Mouse (Mus musculus): ENCODE measurements at regions not wholly inside any gene's neighbourhood (a gene's known extent, or its start where the extent isn't known, plus 50 kb on each side); places are given as distances from the start of the nearest gene placed in this dataset.
A peak's percentile ranks its signal among the peaks of the same experiment; 100 is the strongest.

- Histone ChIP-seq H3K27me3 (ENCODE audit: control insufficient read depth, insufficient read depth, low read length) (no peaks in the 10 kb centered on the region; the same call in 1 of the 2 replicates), H3K4me1 (ENCODE audit: control insufficient read depth, insufficient read depth, low read length) (no peaks in the 10 kb centered on the region), H3K4me3 (no peak overlapping the region), H3K36me3 (ENCODE audit: control insufficient read depth, insufficient read depth, low read length) (no peaks in the 10 kb centered on the region), H3K79me2 (replicated peaks; ENCODE audit: control insufficient read depth, insufficient read depth, low read length) (no peaks in the 10 kb centered on the region; the same call in 1 of the 2 replicates), H3K27ac (no peak overlapping the region), H3K9ac (ENCODE audit: low read depth, low read length) (no peak overlapping the region)
- intact Hi-C loops (cut with DNase I), result no loop called here
- 67% methylated on average over 3 of the region's 3 CpGs for WGBS
- DNase-seq, result no peak
- no peak for TF ChIP-seq CTCF (IDR thresholded peaks at IDR 0.05)
- TF ChIP-seq EP300 (IDR thresholded peaks at IDR 0.05; ENCODE audit: insufficient read depth, low read depth, low read length), result no peak
Observed at GRCm38 (mm10) chr2:106424974-106425373, 268.1 kb upstream of the Mpped2 start.

- 80% methylated on average over 4 of the region's 4 CpGs for WGBS
- TF ChIP-seq EP300 (IDR thresholded peaks at IDR 0.05; ENCODE audit: insufficient read depth, low read depth, low read length), result no peak
Observed at GRCm38 (mm10) chr2:106425451-106425881, 267.6 kb upstream of the Mpped2 start.

GRCm38 (mm10) chr2:106426010-106426409 lies 267.1 kb upstream of the Mpped2 start:
- no peak overlapping the region for H3K9ac ChIP-seq (ENCODE audit: low read depth, low read length)
- TF ChIP-seq POLR2A (IDR thresholded peaks at IDR 0.05; ENCODE audit: insufficient read depth, low read depth, low read length) (no peak), EP300 (IDR thresholded peaks at IDR 0.05; ENCODE audit: insufficient read depth, low read depth, low read length) (no peak), CTCF (IDR thresholded peaks at IDR 0.05) (no peak)
- no peak overlapping the region for H3K4me3 ChIP-seq
- 81% methylated on average over 1 of the region's 1 CpGs for WGBS
- no peaks in the 10 kb centered on the region; the same call in 1 of the 2 replicates for H3K27me3 ChIP-seq (ENCODE audit: control insufficient read depth, insufficient read depth, low read length)
- intact Hi-C loops (cut with DNase I), result no loop called here
- H3K4me1 ChIP-seq (ENCODE audit: control insufficient read depth, insufficient read depth, low read length), result no peaks in the 10 kb centered on the region
- no peaks in the 10 kb centered on the region for H3K36me3 ChIP-seq (ENCODE audit: control insufficient read depth, insufficient read depth, low read length)
- no peaks in the 10 kb centered on the region; the same call in 1 of the 2 replicates for H3K79me2 ChIP-seq (replicated peaks; ENCODE audit: control insufficient read depth, insufficient read depth, low read length)
- DNase-seq, result no peak
- no peak overlapping the region for H3K27ac ChIP-seq

More at GRCm38 (mm10) chr2:106425451-106425881, 267.6 kb upstream of the Mpped2 start:
- Histone ChIP-seq H3K4me3 (no peak overlapping the region), H3K27ac (no peak overlapping the region), H3K27me3 (ENCODE audit: control insufficient read depth, insufficient read depth, low read length) (no peaks in the 10 kb centered on the region; the same call in 1 of the 2 replicates), H3K9ac (ENCODE audit: low read depth, low read length) (no peak overlapping the region), H3K79me2 (replicated peaks; ENCODE audit: control insufficient read depth, insufficient read depth, low read length) (no peaks in the 10 kb centered on the region; the same call in 1 of the 2 replicates), H3K36me3 (ENCODE audit: control insufficient read depth, insufficient read depth, low read length) (no peaks in the 10 kb centered on the region), H3K4me1 (ENCODE audit: control insufficient read depth, insufficient read depth, low read length) (no peaks in the 10 kb centered on the region)
- intact Hi-C loops (cut with DNase I), result no loop called here
- no peak for DNase-seq

DNA sequence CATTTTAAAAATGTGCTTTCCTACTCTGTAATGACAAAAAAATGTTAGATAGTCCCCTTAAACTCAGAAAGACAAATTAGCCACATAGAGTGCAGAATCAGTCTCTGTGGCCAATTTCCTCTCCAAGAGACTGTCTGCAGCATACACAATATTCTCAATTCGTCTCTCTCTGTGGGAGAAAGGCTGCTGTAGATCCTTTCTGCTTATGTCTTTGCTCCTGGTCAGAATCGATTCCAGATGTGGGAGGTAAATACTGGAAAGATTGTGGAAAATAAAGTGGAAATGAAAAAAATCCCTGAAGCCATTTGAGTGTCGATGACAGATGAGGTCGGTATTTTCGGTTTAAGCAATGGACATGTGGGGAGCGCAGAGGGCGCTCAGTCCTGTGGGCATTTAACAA lies 265.8 kb upstream of the Mpped2 start:
- DNase-seq, result no peak
- Histone ChIP-seq H3K27me3 (ENCODE audit: control insufficient read depth, insufficient read depth, low read length) (no peaks in the 10 kb centered on the region; the same call in 1 of the 2 replicates), H3K4me3 (no peak overlapping the region), H3K4me1 (ENCODE audit: control insufficient read depth, insufficient read depth, low read length) (no peaks in the 10 kb centered on the region), H3K9ac (ENCODE audit: low read depth, low read length) (no peak overlapping the region), H3K27ac (no peak overlapping the region), H3K79me2 (replicated peaks; ENCODE audit: control insufficient read depth, insufficient read depth, low read length) (no peaks in the 10 kb centered on the region; the same call in 1 of the 2 replicates), H3K36me3 (ENCODE audit: control insufficient read depth, insufficient read depth, low read length) (no peaks in the 10 kb centered on the region)
- intact Hi-C loops (cut with DNase I), result no loop called here
- WGBS, result 78% methylated on average over 7 of the region's 7 CpGs
- TF ChIP-seq EP300 (IDR thresholded peaks at IDR 0.05; ENCODE audit: insufficient read depth, low read depth, low read length) (no peak), CTCF (IDR thresholded peaks at IDR 0.05) (no peak), POLR2A (IDR thresholded peaks at IDR 0.05; ENCODE audit: insufficient read depth, low read depth, low read length) (no peak)

GRCm38 (mm10) chr2:106428909-106429308 lies 264.2 kb upstream of the Mpped2 start:
- Histone ChIP-seq H3K4me1 (ENCODE audit: control insufficient read depth, insufficient read depth, low read length) (no peaks in the 10 kb centered on the region), H3K36me3 (ENCODE audit: control insufficient read depth, insufficient read depth, low read length) (no peaks in the 10 kb centered on the region), H3K9ac (ENCODE audit: low read depth, low read length) (no peak overlapping the region), H3K27me3 (ENCODE audit: control insufficient read depth, insufficient read depth, low read length) (no peaks in the 10 kb centered on the region; the same call in 1 of the 2 replicates), H3K4me3 (no peak overlapping the region), H3K27ac (no peak overlapping the region), H3K79me2 (replicated peaks; ENCODE audit: control insufficient read depth, insufficient read depth, low read length) (no peaks in the 10 kb centered on the region; the same call in 1 of the 2 replicates)
- 45% methylated on average over 11 of the region's 11 CpGs for WGBS
- no peak for TF ChIP-seq EP300 (IDR thresholded peaks at IDR 0.05; ENCODE audit: insufficient read depth, low read depth, low read length)
- TF ChIP-seq CTCF (IDR thresholded peaks at IDR 0.05), result no peak
- TF ChIP-seq POLR2A (IDR thresholded peaks at IDR 0.05; ENCODE audit: insufficient read depth, low read depth, low read length), result no peak
- DNase-seq, result no peak
- intact Hi-C loops (cut with DNase I), result no loop called here

GRCm38 (mm10) chr2:106431141-106431540 lies 261.9 kb upstream of the Mpped2 start:
- DNase-seq, result peak; percentile 20 to 41
- Histone ChIP-seq H3K79me2 (replicated peaks; ENCODE audit: control insufficient read depth, insufficient read depth, low read length) (no peaks in the 10 kb centered on the region; the same call in 1 of the 2 replicates), H3K27me3 (ENCODE audit: control insufficient read depth, insufficient read depth, low read length) (no peaks in the 10 kb centered on the region; the same call in 1 of the 2 replicates), H3K4me1 (ENCODE audit: control insufficient read depth, insufficient read depth, low read length) (no peaks in the 10 kb centered on the region), H3K27ac (no peak overlapping the region), H3K4me3 (no peak overlapping the region), H3K9ac (ENCODE audit: low read depth, low read length) (no peak overlapping the region), H3K36me3 (ENCODE audit: control insufficient read depth, insufficient read depth, low read length) (no peaks in the 10 kb centered on the region)
- peak; percentile 98 for TF ChIP-seq CTCF (IDR thresholded peaks at IDR 0.05)
- TF ChIP-seq POLR2A (IDR thresholded peaks at IDR 0.05; ENCODE audit: insufficient read depth, low read depth, low read length), result no peak
- TF ChIP-seq EP300 (IDR thresholded peaks at IDR 0.05; ENCODE audit: insufficient read depth, low read depth, low read length), result 0 out of 2 replicates have a peak, but pooled peaks have one; percentile 42
- 24% methylated on average over 8 of the region's 8 CpGs for WGBS
- intact Hi-C loops (cut with DNase I), result loop anchor here (1.0 kb wide), 1 partner anchor 524 kb away; no protein-coding TSS in a partner anchor
